ENCODE assay signal across 19 mouse cellular contexts in the genomic region with DNA sequence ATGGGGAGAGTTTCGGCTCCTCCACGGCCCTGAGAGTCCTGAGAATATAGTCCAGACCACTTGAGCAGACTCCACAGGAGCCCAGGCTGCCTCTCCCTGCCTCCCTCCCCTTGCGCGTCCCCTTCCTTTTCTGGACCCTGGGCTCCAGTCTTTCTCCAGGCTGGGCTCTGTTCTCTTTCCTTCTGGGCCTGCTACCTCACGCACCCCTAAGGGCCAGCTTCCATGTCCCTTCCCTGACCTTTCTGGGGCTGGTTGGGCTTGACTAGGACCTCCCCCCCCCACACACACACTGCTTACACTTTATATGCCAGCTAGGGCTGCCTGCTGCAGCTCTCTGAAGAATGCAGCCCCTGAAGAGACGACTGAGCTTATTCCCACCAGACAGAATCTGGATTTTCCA. TPM values are rescaled to one million over a fixed set of nuclear protein-coding genes. Genes with fewer than 3 reads are reported as not detected.
DNase-seq lines count a peak whose midpoint lies in the region; ATAC-seq and TF ChIP-seq lines count a peak whose summit lies in the region.
"Had no signal": no experiment of that assay in that cellular context is flagged by ENCODE, and none has a peak within 500 bp of the region (broad histone marks: within the 10 kb centered on the region; RNA-seq: fewer than 3 reads in every experiment).

No protein-coding gene starts in this region.

- H3K4me1 ChIP-seq in lung, embryonic 14.5 days (ENCODE audit: insufficient read depth), result peaks cover 26% of the 10 kb centered on the region
- H3K4me1 ChIP-seq in limb, embryonic 10.5 days, result peaks cover 75% of the 10 kb centered on the region
- H3K4me1 ChIP-seq in stomach, postnatal 0 days (replicated peaks; ENCODE audit: control insufficient read depth, insufficient read depth), result 0 out of 2 replicates have a peak, but pooled peaks cover 9% of the 10 kb centered on the region

- no peaks in the 10 kb centered on the region for H3K9me3 ChIP-seq in lung, embryonic 14.5 days (ENCODE audit: low read depth, low read length)
- H3K9me3 ChIP-seq in limb, embryonic 10.5 days (replicated peaks), result no peaks in the 10 kb centered on the region
- H3K9me3 ChIP-seq in stomach, postnatal 0 days (ENCODE audit: control insufficient read depth, low read length), result no peaks in the 10 kb centered on the region
- H3K9me3 ChIP-seq: midbrain, embryonic 15.5 days had no signal

- no peak overlapping the region for H3K27ac ChIP-seq in lung, embryonic 14.5 days (ENCODE audit: low read depth)
- H3K27ac ChIP-seq in limb, embryonic 10.5 days, result peak overlapping the region; percentile 77
- peak overlapping the region; percentile 58 for H3K27ac ChIP-seq in stomach, postnatal 0 days (replicated peaks)
- H3K27ac ChIP-seq: liver, embryonic 14.5 days; midbrain, embryonic 15.5 days had no signal

- no peak overlapping the region for H3K4me2 ChIP-seq in lung, embryonic 14.5 days
- H3K4me2 ChIP-seq in stomach, postnatal 0 days (replicated peaks; ENCODE audit: low read depth), result no peak overlapping the region
- H3K4me2 ChIP-seq: midbrain, embryonic 15.5 days had no signal

- TF ChIP-seq CTCF in lung, embryonic 14.5 days (IDR thresholded peaks at IDR 0.05; ENCODE audit: low read depth), result no peak
- TF ChIP-seq CTCF in stomach, postnatal 0 days (IDR thresholded peaks at IDR 0.05; ENCODE audit: low read depth), result no peak

- TF ChIP-seq EP300 in stomach, postnatal 0 days (optimal IDR thresholded peaks at IDR 0.05), result no peak

- peak; percentile 39 for DNase-seq in embryo, embryonic 10 days (ENCODE audit: low spot score)
- DNase-seq in embryo, embryonic 11 days, result no peak
- no peak for DNase-seq in lung, embryonic 14.5 days
- DNase-seq in lung, postnatal 14 days, result no peak
- DNase-seq in limb, embryonic 10.5 days (ENCODE audit: low spot score), result no peak
- no peak for DNase-seq in stomach, postnatal 0 days (ENCODE audit: low spot score)
- DNase-seq: adrenal gland, postnatal 14 days; cerebellum, adult 11-12 months; kidney, adult 2 months; layer of hippocampus, postnatal 36 days; right cerebral cortex, adult 18-20 months had no signal

- no peak overlapping the region for H3K4me3 ChIP-seq in lung, embryonic 14.5 days (ENCODE audit: low read depth, low read length)
- H3K4me3 ChIP-seq in limb, embryonic 10.5 days, result no peak overlapping the region
- H3K4me3 ChIP-seq in stomach, postnatal 0 days (ENCODE audit: low read depth, low read length), result no peak overlapping the region
- H3K4me3 ChIP-seq: megakaryocyte, embryonic 14.5 days; midbrain, embryonic 15.5 days had no signal

- H3K36me3 ChIP-seq in lung, embryonic 14.5 days (ENCODE audit: insufficient read depth), result no peaks in the 10 kb centered on the region
- no peaks in the 10 kb centered on the region for H3K36me3 ChIP-seq in limb, embryonic 10.5 days
- H3K36me3 ChIP-seq in stomach, postnatal 0 days (ENCODE audit: control insufficient read depth, insufficient read depth, low read length), result no peaks in the 10 kb centered on the region
- H3K36me3 ChIP-seq: midbrain, embryonic 15.5 days had no signal

- ATAC-seq in lung, embryonic 14.5 days (ENCODE audit: insufficient read depth), result 0 out of 2 replicates have a peak, but pooled peaks have one; percentile 37
- ATAC-seq in stomach, postnatal 0 days (ENCODE audit: low FRiP score, low TSS enrichment), result peak; percentile 47; the same call in 1 of the 2 replicates
- no peak for ATAC-seq in activated CD4-positive, CD25-positive, alpha-beta regulatory T cell, adult 4 months
- no peak for ATAC-seq in inflammation-experienced regulatory T-cells, adult 6 months
- ATAC-seq: forebrain, embryonic 14.5 days; lung, postnatal 0 days; midbrain, embryonic 15.5 days had no signal

- no peak overlapping the region for H3K9ac ChIP-seq in lung, embryonic 14.5 days
- H3K9ac ChIP-seq in stomach, postnatal 0 days (ENCODE audit: low read length), result no peak overlapping the region
- H3K9ac ChIP-seq: liver, embryonic 14.5 days; midbrain, embryonic 15.5 days had no signal

- H3K27me3 ChIP-seq in lung, embryonic 14.5 days (ENCODE audit: insufficient read depth, low read length), result no peaks in the 10 kb centered on the region
- peaks cover 23% of the 10 kb centered on the region for H3K27me3 ChIP-seq in limb, embryonic 10.5 days (ENCODE audit: low read depth, poor library complexity, severe bottlenecking)
- no peaks in the 10 kb centered on the region for H3K27me3 ChIP-seq in stomach, postnatal 0 days (ENCODE audit: control insufficient read depth, insufficient read depth, low read length)
- H3K27me3 ChIP-seq: midbrain, embryonic 15.5 days had no signal

- 46% methylated on average over 6 of the region's 6 CpGs for WGBS in lung, embryonic 14.5 days
- WGBS in limb, embryonic 10.5 days, result 40% methylated on average over 6 of the region's 6 CpGs
- 58% methylated on average over 6 of the region's 6 CpGs for WGBS in stomach, postnatal 0 days

RNA-seq across cellular contexts. Expression of a gene that starts 20.2 kb away (rescaled TPM):
- polyA plus RNA-seq in lung, embryonic 14.5 days (2014; fragmentation: Nextera tagmentation; extraction: Ambion mirVana), result 5.0 and 5.9 TPM in 2 replicates
- polyA plus RNA-seq in limb, embryonic 10.5 days (2016; fragmentation: Nextera tagmentation; extraction: Ambion mirVana), result 9.7 and 16.3 TPM in 2 replicates
- polyA plus RNA-seq in stomach, postnatal 0 days (2015; fragmentation: Nextera tagmentation; extraction: Ambion mirVana), result 3.9 and 4.8 TPM in 2 replicates
- polyA plus RNA-seq in activated CD4-positive, CD25-positive, alpha-beta regulatory T cell, adult 4 months (2017; shearing (Covaris generic)), result not detected
- polyA plus RNA-seq in inflammation-experienced regulatory T-cells, adult 6 months (2017; shearing (Covaris generic)), result not detected

RNA-seq across cellular contexts. Expression of a gene that starts 53.0 kb away (rescaled TPM):
- polyA plus RNA-seq in lung, embryonic 14.5 days (2014; fragmentation: Nextera tagmentation; extraction: Ambion mirVana), result 0.18 and 0.28 TPM in 2 replicates
- polyA plus RNA-seq in limb, embryonic 10.5 days (2016; fragmentation: Nextera tagmentation; extraction: Ambion mirVana), result 0.38 and 0.66 TPM in 2 replicates
- 0.44 and 0.76 TPM in 2 replicates for polyA plus RNA-seq in stomach, postnatal 0 days (2015; fragmentation: Nextera tagmentation; extraction: Ambion mirVana)
- polyA plus RNA-seq in activated CD4-positive, CD25-positive, alpha-beta regulatory T cell, adult 4 months (2017; shearing (Covaris generic)), result not detected
- polyA plus RNA-seq in inflammation-experienced regulatory T-cells, adult 6 months (2017; shearing (Covaris generic)), result not detected
- polyA plus RNA-seq: thymus, postnatal 0 days had no signal

Comparison
In these comparisons a context has a peak if more than half of its experiments do, and no peak if none do; other contexts are left out.
1. ATAC-seq: peak in lung, embryonic 14.5 days (single experiment) and stomach, postnatal 0 days (single experiment); none in activated CD4-positive, CD25-positive, alpha-beta regulatory T cell, adult 4 months (single experiment) and inflammation-experienced regulatory T-cells, adult 6 months (single experiment).